Mouse (Mus musculus): ENCODE data around the gene Tnrc6a.

Tnrc6a gene

DNA sequence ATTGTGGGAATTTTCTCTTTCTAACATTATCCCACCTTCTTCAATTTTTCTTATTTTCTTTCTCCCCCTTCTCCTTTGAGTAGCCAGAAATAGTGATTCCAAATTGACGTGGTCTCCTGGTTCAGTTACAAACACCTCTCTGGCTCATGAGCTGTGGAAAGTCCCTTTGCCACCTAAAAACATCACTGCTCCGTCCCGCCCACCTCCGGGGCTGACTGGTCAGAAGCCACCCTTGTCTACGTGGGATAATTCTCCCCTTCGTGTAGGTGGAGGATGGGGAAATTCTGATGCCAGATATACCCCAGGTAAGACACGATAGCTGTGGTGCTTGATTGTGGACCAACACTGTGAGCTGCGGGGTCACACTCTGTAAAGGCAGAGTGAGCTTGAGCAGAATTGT is 66.1 kb downstream of the Tnrc6a start:
- in situ Hi-C loops (cut with MboI), result no loop called here

DNA sequence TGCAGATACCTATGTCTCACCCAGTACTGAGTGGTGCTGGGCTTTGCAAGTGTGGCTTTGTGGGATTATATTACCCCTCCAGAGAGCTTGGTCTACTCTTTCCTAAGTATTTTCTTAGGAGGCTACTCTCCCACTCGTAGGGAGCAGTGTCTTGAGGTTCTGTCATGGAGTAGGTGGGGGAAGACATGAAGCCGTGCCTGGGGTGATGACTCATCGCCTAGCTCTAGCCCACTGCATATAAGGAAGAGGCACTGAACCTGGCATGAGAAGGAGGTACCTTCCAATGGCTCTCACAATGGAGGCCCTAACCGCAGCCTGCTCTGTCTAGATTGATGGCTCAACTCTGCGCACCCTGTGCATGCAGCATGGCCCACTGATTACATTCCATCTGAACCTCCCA is 68.0 kb downstream of the Tnrc6a start:
- in situ Hi-C loops (cut with MboI), result no loop called here

DNA sequence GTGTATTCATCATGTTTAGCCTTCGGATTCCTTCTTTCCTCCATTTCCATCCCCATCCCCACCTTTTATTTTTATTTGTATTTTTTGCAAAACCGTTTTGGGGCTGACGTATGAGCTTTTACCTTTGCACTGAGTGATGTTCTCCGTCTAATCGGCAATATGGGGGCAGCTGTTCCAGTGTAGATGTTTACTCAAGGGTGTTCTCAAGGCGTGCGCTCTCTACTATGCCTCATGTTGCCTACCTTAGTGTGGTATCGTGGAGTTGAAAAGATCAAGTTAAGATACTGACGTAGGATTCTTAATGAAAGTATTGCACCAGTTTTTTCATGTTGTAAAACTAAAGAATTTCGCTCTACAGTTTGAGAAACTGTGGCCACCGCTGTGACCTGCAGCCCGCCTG is 69.5 kb downstream of the Tnrc6a start:
- in situ Hi-C loops (cut with MboI), result no loop called here

DNA sequence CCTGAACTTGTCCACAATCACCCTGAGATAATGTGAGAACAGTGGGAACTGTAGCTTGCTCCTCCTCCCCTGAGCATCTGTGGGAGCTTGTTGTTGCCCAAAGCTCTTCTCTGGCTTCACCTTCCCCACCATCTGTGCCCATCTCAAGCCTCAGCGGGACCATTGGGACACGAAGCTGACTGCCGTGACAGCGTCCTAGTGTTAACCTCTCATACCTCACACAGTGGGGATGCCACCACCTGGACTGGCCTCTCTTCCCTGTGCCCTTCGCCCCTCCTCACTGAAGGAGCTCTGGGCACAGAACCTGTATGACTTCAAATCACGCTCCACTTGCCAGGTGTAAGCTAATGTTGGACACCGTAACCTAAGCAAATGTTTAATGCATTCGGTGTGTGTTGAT is 71.0 kb downstream of the Tnrc6a start:
- in situ Hi-C loops (cut with MboI), result no loop called here

DNA sequence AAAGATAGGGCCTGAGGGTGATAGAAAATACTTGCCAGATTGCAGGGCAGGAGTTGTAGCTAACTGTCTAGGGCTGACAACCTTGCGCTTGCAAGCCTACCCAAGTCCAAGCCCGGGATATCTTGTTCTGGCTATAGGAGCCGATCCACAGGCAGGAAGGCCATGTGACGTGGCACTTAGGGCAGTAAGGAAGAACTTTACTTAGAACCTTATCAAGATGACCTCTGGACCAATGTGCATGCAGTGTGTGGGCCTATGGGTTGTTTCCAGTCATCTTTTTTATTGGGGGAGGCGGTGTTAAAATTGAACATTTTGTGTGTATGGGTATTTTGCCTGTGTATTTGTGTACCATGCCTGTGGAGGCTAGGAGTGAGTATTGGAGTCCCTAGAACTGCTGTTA is 72.7 kb downstream of the Tnrc6a start:
- in situ Hi-C loops (cut with MboI), result no loop called here

DNA sequence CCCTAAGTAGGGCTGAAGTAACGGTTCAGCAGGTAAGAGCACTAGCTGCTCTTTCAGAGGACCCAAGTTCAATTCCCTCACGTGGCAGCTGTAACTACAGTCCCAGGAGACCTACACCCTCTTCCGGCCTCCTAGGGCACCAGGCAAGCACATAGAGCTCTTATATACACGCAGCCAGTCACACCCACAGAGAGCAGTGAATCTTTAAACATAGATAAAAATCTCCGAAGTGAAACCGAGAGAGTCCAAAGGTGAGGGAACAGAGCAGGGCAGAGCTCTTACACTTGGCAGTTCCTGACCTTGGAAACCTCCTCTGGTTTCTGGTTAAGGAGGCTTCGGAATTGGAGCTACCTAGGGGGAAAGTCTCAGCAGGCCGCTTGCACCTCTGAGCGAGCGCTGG is 75.0 kb downstream of the Tnrc6a start:
- in situ Hi-C loops (cut with MboI), result no loop called here

DNA sequence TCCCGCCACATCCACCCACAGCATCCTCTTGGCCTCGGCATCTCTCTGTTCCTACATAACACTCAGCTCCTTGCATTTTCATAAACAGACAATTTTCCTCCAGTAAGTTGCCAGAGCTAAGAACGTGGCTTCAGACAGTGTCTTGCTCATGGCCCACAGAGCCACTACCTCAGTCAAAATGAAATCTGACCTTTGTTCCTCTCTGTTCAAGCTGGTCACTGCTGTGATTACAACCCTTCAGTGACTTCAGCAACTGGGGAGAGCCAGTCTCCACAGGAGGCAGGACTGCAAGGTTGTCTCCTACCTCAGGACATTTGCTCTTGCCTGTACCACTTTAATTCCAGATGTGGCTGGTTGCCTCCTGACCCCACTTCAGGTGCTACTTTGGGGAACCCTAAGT is 75.5 kb downstream of the Tnrc6a start:
- in situ Hi-C loops (cut with MboI), result no loop called here

DNA sequence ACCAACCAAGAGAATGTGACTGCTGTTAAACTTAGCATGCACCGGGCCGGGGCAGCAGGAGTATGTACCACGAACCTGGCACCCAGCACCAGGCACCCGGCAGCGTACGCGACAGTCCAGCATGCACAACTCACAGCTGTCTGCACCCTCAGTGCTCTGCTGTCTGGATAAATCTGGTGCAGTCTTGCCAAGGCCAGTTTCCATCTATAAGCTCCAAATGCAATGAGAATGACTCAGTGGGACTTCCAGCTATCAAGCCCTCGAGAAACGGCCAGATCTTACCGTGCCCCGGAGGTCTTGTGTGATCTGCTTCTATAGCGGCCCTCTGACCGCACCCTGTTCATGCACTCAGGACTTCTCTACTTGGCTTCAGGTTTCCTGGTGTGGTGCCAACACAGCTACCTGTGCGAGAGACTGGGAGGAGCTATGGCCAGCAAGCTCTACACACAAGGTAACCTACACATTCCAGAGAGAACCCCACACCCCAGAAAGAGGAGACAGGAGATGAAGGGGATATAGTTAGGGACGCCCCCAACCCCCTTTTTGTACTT is 76.0 kb downstream of the Tnrc6a start:
- in situ Hi-C loops (cut with MboI), result no loop called here

DNA sequence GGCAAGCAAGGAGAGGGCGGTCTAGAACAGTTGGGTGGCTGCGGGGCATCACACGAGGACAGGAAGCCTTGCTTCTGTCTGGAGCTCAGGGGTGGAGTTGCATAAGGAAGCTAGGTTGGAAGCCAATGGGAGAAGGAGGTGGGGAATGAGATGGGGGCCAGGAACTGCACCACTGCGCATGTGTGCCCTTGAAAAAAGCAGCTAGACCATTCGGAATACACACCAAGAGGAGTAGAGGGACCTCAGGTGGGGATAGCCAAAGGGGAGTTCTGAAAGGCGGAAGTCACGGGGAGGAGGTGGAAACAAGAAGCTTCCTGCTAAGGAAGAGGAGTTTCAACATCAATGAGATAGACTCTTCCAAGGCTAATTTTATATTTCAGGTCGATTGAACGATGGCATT is 77.0 kb downstream of the Tnrc6a start:
- in situ Hi-C loops (cut with MboI), result no loop called here

DNA sequence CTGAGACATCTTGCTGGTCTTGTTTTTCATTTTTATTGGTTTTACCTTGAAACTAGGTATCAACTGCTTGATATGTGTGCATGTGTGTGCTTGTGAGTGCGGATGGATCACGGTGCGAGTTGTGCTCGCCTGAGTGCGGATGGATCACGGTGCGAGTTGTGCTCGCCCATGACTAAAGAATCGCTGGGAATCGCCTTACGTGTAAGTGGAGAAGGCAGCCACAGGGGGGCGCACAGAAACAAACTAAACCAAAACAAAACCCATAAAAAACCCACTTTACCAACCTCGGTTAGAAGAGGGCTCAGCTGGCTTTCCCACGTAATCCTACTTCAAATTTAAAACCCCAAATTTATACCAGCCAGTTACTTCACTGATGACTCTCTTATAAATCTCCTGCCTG is 81.6 kb downstream of the Tnrc6a start:
- in situ Hi-C loops (cut with MboI), result loop anchor here (5.0 kb wide), 1 partner anchor 262 kb away; no protein-coding TSS in a partner anchor

DNA sequence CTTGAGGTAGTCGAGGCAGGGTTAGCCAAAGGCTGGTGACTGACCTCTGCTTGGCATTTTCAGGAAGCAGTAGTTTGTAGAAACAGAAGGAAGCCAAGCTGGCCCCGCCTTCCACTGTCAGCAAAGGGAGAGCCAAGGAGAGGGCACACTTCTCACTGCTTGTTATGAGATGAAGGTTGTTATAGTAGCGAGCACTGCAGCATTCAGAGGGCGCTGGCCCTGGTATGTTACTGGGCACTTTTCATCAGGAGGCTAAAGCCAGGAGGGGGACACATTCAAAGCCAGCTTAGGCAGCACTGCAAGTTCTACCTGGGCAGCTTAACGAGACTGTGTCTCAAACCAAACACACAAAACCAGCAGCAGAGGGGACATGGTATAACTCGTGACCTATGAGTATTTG is 83.9 kb downstream of the Tnrc6a start:
- in situ Hi-C loops (cut with MboI), result loop anchor here (5.0 kb wide), 1 partner anchor 260 kb away; no protein-coding TSS in a partner anchor

DNA sequence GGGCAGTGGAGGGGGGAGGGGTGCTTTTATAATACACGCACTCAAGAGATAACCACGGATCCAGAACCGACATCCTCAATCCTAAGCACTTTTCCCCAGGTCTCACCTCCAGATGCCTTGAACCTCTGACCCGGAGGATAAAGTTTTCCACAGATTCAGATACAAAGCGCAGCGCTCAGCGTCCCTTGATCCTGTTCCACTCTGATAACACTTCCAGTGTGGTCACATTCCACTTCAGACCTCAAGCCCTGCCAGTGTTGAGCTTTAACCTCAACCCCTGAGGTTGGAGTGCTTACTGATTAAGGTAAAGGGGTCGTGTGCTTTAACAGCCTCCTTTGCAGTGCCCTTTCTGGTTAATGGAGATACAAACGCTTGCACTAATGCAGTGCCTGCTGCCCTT is 86.2 kb downstream of the Tnrc6a start:
- in situ Hi-C loops (cut with MboI), result loop anchor here (5.0 kb wide), 1 partner anchor 257 kb away; no protein-coding TSS in a partner anchor

DNA sequence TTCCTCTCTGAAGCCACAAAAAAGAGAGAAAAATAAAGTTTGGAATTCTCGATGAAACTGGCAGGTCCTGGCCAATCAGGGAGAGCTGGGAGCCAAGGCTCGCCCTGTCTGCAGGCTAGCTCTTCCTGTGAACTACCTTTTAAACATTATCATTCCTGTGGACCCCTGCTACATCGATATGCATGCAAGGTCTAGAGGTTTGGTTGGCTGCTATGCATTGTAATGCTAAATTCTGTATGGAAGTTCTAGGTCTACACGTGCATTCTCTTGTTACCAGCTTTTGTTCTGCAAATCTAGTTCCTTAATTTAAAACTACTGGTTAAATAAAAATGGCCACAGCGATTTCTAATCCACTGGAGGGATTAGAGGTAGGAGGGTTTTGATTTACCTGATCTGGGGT is 87.8 kb downstream of the Tnrc6a start:
- in situ Hi-C loops (cut with MboI), result no loop called here

DNA sequence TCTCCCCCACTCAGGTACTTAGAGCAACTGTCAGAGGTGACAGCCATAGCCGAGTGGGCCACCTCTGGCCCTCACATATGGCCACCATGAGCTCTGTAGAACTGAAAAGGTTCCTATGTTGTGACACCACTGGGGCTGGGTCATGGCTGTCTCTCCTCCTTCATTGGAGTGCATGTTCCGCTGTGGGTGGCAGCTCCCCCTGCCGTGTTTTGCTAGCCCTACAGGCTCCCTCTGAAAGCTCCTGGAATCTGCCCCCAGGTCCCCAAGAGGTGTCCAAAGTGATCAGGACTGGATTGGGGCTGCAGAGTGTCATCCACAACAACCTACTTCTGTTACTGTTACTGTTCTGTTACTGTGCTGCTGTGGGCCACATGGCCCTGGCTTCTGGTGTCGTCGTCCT is 88.6 kb downstream of the Tnrc6a start:
- in situ Hi-C loops (cut with MboI), result no loop called here

DNA sequence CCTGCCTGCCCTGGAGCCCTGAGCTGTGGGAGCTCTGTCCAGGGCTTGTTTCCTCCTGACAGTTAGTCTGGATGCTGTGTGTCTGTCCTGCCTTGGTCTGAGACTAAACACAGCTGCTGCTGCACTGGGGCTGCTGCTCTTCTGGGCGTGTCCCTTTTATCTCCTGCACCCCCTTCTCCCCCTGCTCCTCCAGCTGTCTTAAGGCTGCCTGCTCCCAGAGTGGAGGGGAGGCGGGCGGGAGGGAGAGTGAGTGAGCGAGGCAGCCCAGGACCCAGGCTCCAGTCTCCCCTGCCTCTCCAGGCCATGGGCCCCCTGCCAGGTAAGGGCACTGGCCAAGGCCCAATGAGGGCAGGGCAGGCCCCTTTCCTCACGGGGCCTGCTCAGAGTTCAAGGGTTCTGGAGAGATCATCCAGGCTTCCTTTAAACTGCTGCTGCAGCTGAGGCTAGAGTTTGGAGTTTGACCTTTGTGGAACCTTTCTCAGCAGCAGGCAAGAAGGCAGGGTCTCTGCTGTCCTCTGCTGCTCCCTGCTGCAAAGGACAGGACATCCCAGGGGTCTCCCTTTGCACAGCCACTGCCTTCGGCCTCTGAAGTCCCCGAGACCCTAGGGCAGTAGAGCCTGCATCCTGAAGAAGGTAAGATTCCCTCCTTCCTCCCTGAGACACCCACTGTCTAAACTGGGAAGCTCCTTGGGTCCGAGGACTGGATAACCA is 90.8 kb downstream of the Tnrc6a start, which contains the start of gene Slc5a11:
Slc5a11 (plus strand) TSS at position 416 of the 711 bp plus-strand sequence.
- in situ Hi-C loops (cut with MboI), result no loop called here

DNA sequence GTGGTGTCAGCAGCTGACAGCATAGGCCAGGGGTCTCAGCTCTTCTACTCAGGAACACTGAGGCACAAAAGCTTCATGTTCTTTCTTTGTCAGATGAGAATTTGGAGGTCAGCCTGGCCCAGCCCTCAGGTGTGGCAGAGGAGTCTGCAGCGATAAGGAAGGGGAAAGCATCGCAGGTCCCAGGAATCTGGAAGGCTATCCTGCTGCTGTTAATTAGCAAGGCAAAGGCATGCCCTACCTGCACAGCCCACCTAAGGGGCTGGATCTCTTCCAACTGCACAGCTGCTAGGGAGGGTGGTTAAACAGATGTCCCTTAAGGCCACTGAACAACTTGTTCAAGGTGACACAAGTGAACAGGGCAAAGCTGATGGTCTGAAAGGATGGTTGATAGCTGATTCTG is 91.5 kb downstream of the Tnrc6a start:
- in situ Hi-C loops (cut with MboI), result no loop called here

DNA sequence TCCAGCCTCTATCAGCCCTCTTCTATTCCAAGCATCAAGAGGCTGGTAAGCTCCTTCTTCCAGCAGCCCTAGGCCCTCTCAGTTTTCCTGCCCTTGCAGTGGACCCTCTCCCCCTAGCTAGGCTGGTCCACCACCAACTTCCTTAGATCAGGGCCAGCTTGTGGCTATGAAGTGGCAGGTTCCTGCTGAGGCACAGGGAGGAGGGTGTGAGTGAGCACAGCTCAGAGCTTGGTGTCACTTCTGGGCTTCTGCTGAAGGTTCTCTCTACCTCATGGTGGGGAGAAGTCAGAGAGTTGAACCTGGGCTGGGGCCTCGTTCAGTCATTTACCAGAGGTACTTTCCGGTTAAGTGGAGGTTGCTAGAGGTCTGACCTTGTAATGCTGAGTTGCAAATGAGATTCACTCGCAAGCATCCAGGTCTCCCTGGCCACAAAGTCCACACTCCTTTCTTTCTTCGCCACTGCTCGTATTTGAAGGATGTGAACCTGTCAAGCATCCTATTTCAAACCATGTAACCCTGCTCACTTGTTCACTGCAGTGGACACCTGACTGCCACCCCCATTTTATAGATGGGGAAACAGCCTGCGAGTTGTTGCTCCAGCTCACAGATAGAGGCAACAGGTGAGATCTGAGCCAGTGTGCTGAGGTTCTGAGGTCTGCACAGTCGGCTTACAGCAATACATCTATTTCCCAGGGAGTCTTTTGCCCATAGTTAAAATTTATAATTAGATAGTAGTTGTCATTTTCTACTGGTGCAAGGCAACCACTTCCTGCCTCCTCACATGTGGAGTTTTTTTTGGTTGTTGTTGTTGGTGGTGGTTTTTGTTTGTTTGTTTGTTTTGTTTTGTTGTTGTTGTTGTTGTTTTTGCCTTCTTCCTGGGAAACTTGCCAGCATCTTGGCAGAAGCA is 94.0 kb downstream of the Tnrc6a start:
- in situ Hi-C loops (cut with MboI), result no loop called here

DNA sequence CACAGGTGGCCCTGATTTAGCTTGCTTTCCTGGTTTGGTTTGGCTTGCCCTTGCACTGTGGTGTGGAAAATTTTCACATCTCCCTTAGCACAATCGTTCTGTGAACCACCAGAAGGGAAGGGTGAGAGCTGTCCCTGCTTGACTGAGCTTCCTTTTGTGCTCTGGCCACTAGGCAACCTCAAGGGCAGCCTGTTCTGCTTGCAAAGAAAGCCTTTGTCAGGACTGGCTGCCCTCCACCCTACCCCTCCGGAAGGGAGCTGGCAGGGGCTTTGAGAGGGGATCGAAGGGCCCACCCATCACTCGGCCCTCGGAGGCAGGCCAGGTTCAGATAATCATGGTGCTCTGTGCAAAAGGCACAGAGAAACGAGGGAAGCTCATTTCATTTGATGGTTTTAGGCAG is 94.9 kb downstream of the Tnrc6a start:
- in situ Hi-C loops (cut with MboI), result no loop called here

DNA sequence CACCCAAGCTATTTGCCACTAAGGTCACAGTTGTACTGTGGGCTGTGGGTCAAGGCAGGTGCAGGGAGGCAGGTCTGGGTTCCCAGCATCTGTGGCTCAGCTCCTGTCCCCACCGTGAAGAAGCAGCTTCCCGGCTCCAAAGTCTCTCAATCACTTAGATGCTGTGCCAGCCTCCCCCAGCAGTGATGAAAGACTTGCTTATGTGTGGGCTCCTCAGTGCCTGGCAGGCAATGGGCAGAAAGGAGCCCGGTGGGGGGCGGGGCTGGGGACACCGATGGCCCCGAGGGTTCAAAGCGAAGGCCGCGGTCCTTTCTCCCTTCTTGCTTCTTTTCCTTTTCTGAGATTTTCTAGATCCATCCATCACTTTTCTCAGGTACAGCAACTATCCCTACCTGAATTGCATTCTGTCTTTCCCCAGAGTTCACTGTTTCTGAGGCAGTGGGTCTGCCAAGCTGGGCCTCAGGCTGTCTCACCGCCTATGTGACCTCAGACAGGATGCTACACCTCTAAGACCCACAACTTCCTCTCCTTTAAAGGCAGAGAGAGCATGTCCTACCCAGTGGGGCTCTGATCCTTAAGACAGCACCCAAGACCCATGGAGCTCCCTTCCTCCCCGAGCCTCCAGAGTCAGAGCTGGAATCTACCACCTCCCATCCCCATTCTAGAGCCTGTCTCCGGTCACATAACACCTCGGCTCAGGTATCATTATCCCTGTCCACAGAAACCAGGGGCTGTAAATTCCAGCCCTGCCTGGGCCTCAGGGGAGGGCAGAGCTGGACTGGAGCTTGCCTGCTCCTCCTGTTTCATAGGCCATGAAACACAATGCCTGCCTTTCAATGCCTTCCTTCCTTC is 96.3 kb downstream of the Tnrc6a start:
- in situ Hi-C loops (cut with MboI), result no loop called here

DNA sequence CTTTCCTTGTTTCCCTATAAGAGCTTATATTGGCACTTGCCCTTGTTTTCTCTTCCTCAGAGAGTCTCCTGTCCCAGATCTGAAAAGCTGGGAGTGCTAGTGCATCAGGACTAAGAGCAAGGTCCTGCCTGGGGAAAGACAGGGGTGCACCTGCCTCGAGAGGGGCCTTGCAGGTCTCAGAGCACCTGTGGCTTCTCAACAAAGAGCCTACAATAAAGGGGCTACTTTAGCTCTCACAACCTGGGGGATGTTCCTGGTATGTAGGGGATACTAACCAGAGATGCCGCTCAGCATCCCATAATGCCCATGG is 96.9 kb downstream of the Tnrc6a start:
- in situ Hi-C loops (cut with MboI), result no loop called here

DNA sequence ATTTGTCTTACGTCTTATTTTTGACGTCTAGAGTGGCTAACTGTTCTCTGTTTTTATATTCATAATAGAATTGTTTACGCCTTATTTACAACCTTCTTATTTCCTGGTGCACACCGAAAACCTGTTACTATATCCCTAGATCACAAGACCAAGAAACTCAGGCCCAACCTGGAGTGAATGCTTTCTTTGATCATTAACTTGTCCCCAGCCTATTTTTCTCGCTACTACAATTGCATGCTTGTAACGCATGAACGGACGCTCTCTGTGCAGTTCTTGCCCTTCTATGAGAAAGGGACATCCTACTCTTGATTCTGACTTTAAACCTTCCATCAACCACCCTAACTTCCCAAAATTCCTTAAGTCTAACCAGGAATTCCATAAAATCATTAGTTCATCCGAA is 100.4 kb downstream of the Tnrc6a start:
- in situ Hi-C loops (cut with MboI), result no loop called here

DNA sequence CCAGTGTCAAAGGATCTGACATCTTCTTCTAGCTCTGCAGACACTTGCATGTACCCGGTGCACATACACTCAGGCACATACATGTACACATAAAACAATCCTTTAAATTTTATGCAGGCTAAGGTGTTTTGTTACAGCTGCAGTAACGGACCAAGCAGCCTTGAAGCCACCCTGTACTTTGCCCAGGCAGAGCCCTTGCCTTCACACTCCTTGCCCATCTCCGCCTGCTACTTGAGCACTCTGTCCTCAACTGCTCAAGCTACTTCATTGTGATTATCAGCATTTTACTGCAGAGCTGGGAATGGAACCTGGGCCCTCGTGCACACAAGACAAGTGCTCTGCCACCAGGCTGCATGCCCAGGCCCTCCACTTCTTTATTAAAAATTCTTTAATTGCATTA is 101.5 kb downstream of the Tnrc6a start:
- in situ Hi-C loops (cut with MboI), result no loop called here
